Mouse (Mus musculus): ENCODE measurements around the gene Gcc2.
"Not testable (repeated sequence)": the region's sequence is repeated elsewhere in the genome, so short reads cannot be mapped to it uniquely, and the experiment has no call there.

The Gcc2 gene

GRCm38 (mm10) chr10:58231779-58232640, 23.3 kb upstream of the Gcc2 start:
- peak; percentile 72 for DNase-seq (ENCODE audit: extremely low spot score)

GRCm38 (mm10) chr10:58232641-58232969, 22.7 kb upstream of the Gcc2 start, which contains the start of gene Duxf3:
Gene Duxf3, minus strand, starts transcription at chr10:58232675.
- not testable (repeated sequence) for DNase-seq (ENCODE audit: extremely low spot score)

GRCm38 (mm10) chr10:58233054-58233739, 22.1 kb upstream of the Gcc2 start:
- not testable (repeated sequence) for DNase-seq (ENCODE audit: extremely low spot score)

- not testable (repeated sequence) for DNase-seq (ENCODE audit: extremely low spot score)
Observed at GRCm38 (mm10) chr10:58233740-58234121, 21.6 kb upstream of the Gcc2 start.

DNA sequence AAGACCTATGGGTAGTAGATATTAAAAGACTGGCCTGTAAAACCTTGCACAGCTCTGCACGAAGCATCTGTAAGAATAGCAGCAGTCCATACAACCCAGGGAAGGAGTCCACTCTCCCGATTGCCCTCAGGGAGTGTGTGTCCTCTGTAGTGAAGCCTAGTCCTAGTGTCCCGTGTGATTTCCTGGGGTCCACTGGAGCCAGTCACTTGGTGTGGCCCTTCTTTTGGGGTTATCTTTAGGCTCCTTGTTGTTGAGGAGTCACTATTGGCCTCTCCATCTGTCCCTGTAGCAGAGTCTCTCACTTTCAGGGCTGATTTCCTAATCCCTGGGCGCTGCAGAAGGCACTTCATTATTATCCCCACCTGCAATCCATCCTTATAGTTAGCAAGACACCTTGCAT, 20.3 kb upstream of the Gcc2 start:
- DNase-seq (ENCODE audit: extremely low spot score): not testable (repeated sequence)

- DNase-seq (ENCODE audit: extremely low spot score): no peak
Observed at GRCm38 (mm10) chr10:58236613-58237012, 18.7 kb upstream of the Gcc2 start, which contains the start of gene Gm4981. Gene Gm4981, minus strand, starts transcription at chr10:58236701.

DNA sequence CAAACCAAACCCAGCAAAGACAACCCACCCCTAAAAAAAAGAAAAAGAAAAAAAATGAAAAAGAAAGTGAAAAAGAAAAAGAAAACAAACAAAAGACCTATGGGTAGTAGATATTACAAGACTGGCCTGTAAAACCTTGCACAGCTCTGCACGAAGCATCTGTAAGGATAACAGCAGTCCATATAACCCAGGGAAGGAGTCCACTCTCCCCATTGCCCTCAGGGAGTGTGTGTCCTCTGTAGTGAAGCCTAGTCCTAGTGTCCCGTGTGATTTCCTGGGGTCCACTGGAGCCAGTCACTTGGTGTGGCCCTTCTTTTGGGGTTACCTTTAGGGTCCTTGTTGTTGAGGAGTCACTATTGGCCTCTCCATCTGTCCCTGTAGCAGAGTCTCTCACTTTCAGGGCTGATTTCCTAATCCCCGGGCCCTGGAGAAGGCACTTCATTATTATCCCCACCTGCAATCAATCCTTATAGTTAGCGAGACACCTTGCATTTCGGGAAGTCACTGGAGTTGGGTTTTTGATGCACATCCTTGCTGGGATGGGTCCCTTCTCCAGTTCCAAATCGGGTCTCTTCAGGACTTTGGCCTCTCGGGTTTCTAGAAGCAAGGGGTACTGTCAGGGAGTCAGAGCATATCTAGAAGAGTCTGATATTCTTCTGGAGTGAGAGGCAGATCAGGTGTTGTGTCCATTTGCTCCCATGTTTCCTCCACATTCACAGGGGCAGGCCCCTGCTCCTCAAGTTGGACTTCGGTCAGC, 16.1 kb upstream of the Gcc2 start:
- peak; percentile 58 for DNase-seq (ENCODE audit: extremely low spot score)

DNA sequence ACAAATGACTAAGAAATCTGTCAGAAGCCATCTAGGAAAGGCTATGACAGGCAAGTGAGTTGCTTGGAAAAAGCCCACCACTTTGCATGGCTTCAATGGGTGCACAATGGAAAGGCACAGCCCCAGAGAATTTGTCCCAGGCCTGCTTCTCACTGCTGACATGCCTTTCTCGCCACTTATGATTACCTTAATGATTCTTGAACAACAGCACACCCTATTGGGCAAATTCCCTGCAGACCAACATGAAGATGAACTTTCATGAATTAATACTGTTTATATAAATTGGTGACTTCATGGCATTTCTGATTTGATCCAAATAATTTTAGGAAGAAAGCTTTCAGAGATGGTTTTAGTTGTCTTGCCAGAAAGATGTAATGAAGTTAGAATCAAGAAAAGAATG, 5.8 kb upstream of the Gcc2 start:
- DNase-seq (ENCODE audit: extremely low spot score): no peak

- no peak for DNase-seq (ENCODE audit: extremely low spot score)
Observed at GRCm38 (mm10) chr10:58254635-58255175, 592 bp upstream of the Gcc2 start.

DNA sequence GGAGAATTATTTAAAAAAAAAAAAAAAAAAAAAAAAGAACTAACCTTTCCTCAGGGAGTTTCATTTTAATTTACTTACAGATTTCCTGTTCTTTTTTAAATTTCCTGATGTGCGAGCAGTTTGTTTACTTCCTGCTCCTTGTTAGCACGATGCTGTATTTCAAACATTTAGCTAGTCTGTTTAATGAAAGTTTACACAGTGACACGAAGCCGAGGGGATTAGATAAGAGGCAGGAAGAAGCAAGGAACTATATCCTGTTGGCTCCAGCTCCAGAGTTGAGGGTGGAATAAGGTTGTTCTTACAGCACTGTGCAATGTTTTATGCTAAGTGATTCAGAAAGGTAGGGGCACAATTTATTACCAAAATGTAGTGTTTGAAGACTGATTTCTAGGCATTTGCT, 657 bp downstream of the Gcc2 start:
- DNase-seq (ENCODE audit: extremely low spot score): no peak

GRCm38 (mm10) chr10:58258466-58258865, 3.2 kb downstream of the Gcc2 start:
- no peak for DNase-seq (ENCODE audit: extremely low spot score)

- no peak for DNase-seq (ENCODE audit: extremely low spot score)
Observed at GRCm38 (mm10) chr10:58282238-58282637, 26.9 kb downstream of the Gcc2 start.

DNA sequence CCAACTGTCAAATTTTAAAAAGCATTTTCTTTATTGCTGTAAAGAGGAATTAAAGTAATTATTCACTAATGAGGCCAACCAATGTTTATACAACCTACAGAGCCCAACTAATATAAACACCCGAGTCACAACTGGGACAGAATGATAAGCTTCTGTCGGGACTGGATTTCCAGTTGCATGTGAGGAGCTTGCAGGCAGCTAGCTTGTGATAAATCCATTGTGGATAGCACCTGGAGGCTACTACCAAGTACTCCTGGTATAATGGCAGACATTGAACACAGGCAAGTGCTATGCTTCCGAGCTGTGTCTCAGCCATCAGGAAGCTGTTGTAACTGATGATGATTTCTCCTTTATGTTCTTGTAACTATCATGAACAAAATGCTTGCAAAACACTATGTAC, 35.4 kb downstream of the Gcc2 start:
- DNase-seq (ENCODE audit: extremely low spot score): no peak

DNA sequence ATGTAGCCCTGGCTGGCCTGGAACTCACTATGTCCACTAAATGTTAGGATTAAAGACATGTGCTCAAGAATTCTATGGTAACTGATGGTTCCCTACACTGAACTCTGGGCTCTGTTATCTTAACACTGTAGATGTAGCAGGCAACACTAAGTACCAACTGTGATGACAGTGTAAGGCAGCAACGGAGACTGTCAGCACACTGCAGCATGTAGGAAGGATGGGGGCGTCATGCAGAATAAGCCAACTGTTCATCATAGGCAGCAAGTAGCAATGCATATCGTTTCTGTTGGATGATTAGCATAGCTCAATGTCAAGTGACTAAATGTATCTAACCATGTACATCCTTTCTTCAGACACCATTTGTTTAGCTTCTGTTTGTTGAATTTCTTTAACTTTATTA, 38.9 kb downstream of the Gcc2 start:
- DNase-seq (ENCODE audit: extremely low spot score): no peak

DNA sequence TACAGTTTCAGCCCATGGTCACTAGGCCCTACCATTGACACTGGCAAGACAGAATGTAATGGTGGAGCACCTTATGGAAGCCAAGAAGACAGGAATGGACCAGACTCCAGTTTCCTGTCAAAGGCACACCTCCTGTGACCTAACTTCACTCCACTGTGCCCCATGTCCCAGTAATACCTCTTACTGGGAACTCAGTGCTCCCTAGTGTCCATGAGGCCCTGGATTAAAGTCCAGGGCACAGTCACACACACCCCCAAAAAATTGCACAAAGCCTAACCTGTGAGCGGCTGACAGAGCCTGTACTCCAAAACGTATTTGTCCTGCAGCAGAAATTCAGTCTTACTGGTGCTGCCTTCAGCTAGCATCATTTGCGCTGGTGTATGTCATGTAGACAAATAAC, 40.3 kb downstream of the Gcc2 start:
- no peak for DNase-seq (ENCODE audit: extremely low spot score)

DNA sequence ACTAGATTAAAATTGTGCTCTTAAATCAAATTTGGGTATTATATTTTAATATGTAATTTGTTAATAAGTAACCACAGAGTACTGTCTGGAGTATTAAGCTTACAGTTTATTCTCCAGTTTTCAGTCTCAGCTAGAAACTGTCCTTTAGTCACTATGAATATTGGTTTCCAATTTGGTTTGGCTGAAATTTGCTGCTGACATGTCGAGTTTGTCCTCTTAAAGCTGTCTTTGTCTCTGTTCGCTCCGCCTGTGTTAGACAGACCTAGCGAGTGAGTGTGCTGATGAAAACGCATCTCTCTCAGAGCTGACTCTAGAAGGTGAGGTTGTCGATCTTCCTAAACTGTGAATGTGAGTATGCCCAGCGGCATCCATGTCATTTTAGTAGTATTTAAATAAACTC, 49.7 kb downstream of the Gcc2 start:
- DNase-seq (ENCODE audit: extremely low spot score): no peak

DNA sequence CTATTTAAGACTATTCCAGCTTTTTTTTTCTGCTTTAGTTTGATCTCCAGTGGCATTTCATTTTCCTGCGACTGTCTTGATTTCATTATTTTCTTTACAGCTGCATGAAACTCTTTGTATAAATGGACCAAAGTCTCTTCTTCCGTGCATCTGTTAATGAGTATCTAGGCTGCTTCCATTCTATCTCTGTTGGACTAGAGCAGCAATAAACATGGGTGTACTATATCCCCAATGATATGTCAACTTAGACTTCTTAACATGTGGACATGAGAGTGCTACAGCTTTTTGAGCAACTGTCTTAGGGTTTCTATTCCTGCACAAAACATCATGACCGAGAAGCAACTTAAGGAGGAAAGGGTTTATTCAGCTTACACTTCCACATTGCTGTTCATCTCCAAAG, 51.6 kb downstream of the Gcc2 start:
- DNase-seq (ENCODE audit: extremely low spot score): no peak

- DNase-seq (ENCODE audit: extremely low spot score): no peak
Observed at GRCm38 (mm10) chr10:58310791-58311190, 55.5 kb downstream of the Gcc2 start.

DNA sequence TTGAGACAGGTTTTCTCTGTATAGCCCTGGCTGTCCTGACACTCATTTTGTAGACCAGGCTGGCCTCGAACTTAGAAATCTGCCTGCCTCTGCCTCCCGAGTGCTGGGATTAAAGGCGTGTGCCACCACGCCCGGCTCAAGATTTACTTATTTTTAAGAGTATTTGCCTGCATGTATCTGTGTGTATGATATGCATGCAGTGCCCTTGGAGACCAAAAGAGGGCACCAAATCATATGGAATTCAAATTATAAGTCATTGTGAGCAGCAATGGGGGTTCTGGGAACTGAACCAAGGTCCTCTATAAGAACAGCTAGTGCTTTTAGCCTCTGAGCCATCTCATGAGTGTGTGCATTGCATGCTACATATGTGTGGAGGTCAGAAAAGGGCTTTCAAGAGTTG, 57.6 kb downstream of the Gcc2 start:
- DNase-seq (ENCODE audit: extremely low spot score): no peak

DNA sequence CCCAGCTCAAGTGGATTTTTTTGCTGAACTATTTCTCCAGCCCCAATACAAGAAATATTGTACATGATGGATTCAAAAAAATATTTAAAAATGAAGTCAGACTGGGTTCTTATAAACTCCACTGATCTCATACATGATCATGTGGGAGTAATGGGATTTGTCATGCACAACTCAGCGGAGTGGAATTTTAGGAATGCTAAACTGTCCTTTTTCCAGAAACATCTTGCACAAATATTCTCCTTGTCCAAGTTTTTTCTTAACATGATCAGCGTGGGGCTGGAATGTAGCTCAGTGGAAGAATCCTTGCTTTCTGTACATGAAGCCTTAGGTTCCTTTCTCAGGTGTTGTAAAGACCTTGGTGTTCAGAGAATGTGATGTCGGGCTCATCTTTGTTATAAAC, 65.6 kb downstream of the Gcc2 start:
- DNase-seq (ENCODE audit: extremely low spot score): no peak

GRCm38 (mm10) chr10:58322361-58323027, 67.2 kb downstream of the Gcc2 start:
- no peak for DNase-seq (ENCODE audit: extremely low spot score)

Measured in embryo, embryonic 9.5 days (tissue).